Mouse (Mus musculus): ENCODE measurements around the gene Mblac1.

GRCm38 (mm10) chr5:138226491-138226890, 32.4 kb downstream of the Mblac1 start:
- TF ChIP-seq CTCF (IDR thresholded peaks at IDR 0.05; ENCODE audit: borderline replicate concordance, insufficient read depth, low read depth, low read length) = no peak
- TF ChIP-seq POLR2A (IDR thresholded peaks at IDR 0.05; ENCODE audit: borderline replicate concordance, insufficient read depth, low read length) = no peak

Data from cerebellum, adult 2 months (tissue).